Mouse (Mus musculus) macrophage (primary cell): Measurements from ENCODE around the gene Tas2r107. TPM values are rescaled to one million over a fixed set of nuclear protein-coding genes. Genes with fewer than 3 reads are reported as not detected.
"Not testable (repeated sequence)": the region's sequence is repeated elsewhere in the genome, so short reads cannot be mapped to it uniquely, and the experiment has no call there.

Experiments used
- H3K27ac ChIP-seq: fragments of 350-480 bp; formaldehyde crosslinking; 2 replicates; pipeline ENCODE4 v1.9.0; 2021
- H3K36me3 ChIP-seq: fragments of 350-480 bp; formaldehyde crosslinking; 2 replicates; pipeline ENCODE4 v1.9.0; 2021; ENCODE audit errors: inconsistent target
- H3K4me3 ChIP-seq: fragments of 350-480 bp; formaldehyde crosslinking; 2 replicates; pipeline ENCODE4 v1.9.0; 2021; ENCODE audit errors: inconsistent target
- H3K79me2 ChIP-seq: fragments of 350-480 bp; formaldehyde crosslinking; 2 replicates; pipeline ENCODE4 v1.9.0; 2021; ENCODE audit errors: inconsistent target
- WGBS: methylation state at CpG from one replicate; pipeline ENCODE4 v1.1.7; 2026; ENCODE audit warnings: inconsistent platforms; ENCODE audit not compliant: missing documents; 5-methylcytosine and 5-hydroxymethylcytosine counted together
- polyA plus RNA-seq: library from polyadenylated mRNA; stranded (reverse); fragments of 250-400 nt; gene quantifications from 3 replicates; pipeline ENCODE4 v1.2.4, GENCODE M21; 2018; ENCODE audit warnings: inconsistent platforms
- total RNA-seq, 78 experiments: library from RNA; depleted of rRNA; stranded (reverse); fragments of 250-400 nt; gene quantifications; 1 replicate in 9 of 78; 2 replicates in 24 of 78; 3 replicates in 43 of 78; 4 replicates in 2 of 78; pipeline ENCODE4 v1.2.4; 2018; ENCODE audit warnings: inconsistent platforms in 56 of 78

Gene Tas2r107
- not detected for total RNA-seq (2018; cell fraction: chromatin; rRNA removed)
- not detected for total RNA-seq (2018; cell fraction: cytosol; rRNA removed)
- not detected for total RNA-seq (2018; cell fraction: nucleus; rRNA removed)
- not detected in 3 replicates for polyA plus RNA-seq

DNA sequence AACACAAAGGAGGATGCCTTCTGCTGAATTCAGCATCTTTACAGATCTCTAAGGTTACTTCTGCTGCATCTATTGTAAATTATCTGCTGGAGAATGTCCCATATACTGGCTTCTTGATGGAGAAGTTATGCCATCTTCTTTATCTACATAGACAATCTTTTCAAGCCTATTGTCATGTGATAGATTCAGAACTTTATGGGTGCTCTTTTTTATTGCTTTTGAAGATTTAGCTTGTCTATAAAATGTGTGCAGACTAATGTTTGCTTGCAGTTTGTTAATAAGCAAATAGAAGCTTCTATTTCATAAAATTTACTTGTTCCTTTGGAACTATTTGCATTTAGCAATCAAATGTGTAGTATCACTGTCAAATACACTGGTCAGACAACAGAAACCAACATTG, at the start of gene Tas2r107:
Tas2r107 (minus strand) TSS at position 101 of the 400 bp plus-strand sequence.
- Histone ChIP-seq H3K27ac (no peak within 1 kb of the TSS), H3K4me3 (no peak within 1 kb of the TSS), H3K36me3 (no peaks in the 10 kb centered on the region), H3K79me2 (no peaks in the 10 kb centered on the region)

DNA sequence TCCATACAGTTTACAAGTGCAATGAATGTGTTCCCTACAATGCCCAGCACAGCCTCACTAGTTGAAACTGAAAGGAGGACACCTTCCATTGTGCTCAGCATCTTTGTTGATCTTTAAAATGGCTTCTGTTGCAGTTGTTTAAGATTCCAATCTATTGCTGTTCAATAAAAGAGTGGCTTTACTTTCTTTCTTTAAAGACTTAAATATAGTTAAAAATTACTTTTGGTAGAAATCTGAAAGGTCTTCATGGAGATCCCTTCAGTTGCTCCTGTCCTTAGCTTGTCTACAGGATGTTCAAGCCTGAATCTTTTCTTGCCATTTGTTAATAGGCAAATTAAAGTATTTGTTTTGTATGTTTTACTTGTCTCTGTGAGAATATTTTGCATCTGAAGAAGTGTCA, 30.0 kb upstream of the Tas2r107 start, which contains the start of gene Tas2r114:
Tas2r114 (minus strand) TSS at position 101 of the 400 bp plus-strand sequence.
- no peaks in the 10 kb centered on the region for H3K79me2 ChIP-seq
- no peak within 1 kb of the TSS for H3K27ac ChIP-seq
- no peaks in the 10 kb centered on the region for H3K36me3 ChIP-seq
- H3K4me3 ChIP-seq, result no peak within 1 kb of the TSS

DNA sequence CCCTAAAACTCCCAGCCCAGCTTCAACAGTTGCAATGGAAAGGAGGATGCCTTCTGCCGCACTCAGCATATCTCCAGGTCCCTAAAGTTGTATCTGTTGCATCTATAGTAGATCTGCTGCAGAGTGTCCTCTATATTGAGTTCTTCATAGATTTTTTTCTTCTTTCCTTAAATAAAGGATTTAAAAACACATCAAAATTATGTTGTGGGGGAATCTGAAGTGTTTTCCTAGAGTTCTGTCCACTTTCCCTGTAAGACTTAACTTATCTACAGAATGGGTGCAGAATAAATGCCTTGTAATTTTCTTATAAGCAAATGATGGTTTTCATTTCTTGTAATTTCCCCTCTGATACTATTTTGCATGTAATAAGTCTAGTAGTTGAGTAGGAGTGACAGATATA, 27.4 kb upstream of the Tas2r107 start, which contains the start of gene Tas2r105:
Tas2r105 (minus strand) TSS at position 101 of the 400 bp plus-strand sequence.
- WGBS, result 58% methylated on average over 1 of the region's 1 CpGs
- H3K4me3 ChIP-seq, result no peak within 1 kb of the TSS
- no peak within 1 kb of the TSS for H3K27ac ChIP-seq
- H3K79me2 ChIP-seq, result no peaks in the 10 kb centered on the region
- H3K36me3 ChIP-seq, result no peaks in the 10 kb centered on the region

DNA sequence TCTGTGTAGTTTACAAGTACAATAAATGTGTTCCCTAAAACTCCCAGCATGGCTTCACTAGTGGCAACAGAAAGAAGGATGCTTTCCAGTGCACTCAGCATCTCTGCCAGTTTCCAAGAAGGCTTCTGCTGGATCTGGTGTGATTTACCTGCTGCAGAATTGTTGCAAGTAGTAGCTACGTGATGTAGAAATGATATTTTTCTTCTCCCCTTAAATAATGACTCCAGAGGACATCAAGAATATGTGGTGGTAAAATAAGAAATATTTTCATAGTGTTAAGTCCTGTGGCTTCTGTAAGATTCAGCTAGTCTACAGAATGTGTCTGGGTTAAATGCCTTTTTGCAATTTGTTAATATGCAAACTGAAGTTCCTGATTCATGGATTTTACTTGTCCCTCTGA, 25.7 kb upstream of the Tas2r107 start, which contains the start of gene Tas2r104:
Tas2r104 (minus strand) TSS at position 101 of the 400 bp plus-strand sequence.
- Histone ChIP-seq H3K27ac (no peak within 1 kb of the TSS), H3K4me3 (no peak within 1 kb of the TSS), H3K36me3 (no peaks in the 10 kb centered on the region), H3K79me2 (no peaks in the 10 kb centered on the region)
- 50% methylated on average over 1 of the region's 1 CpGs for WGBS

DNA sequence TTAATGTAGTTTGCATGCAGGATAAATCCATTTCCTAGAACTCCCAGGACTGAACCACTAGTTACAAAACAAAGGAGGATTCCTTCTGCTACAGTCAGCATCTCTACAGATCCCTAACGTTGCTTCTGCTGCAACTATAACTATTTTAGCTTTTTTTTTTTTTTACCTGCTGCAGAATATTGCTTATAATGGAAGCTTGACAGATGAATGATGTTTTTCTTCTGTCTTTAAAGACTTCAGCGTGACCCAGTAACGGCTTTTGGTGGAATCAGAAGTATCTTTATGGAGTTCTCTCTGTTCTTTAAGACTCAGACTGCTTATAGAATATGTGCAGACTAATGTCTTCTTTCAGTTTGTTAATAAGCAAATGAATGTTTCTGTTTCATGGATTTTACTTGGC, 18.8 kb upstream of the Tas2r107 start, which contains the start of gene Tas2r106:
Tas2r106 (minus strand) TSS at position 101 of the 400 bp plus-strand sequence.
- Histone ChIP-seq H3K27ac (no peak within 1 kb of the TSS), H3K36me3 (no peaks in the 10 kb centered on the region), H3K4me3 (no peak within 1 kb of the TSS), H3K79me2 (no peaks in the 10 kb centered on the region)
- WGBS, result 74% methylated on average over 3 of the region's 3 CpGs

DNA sequence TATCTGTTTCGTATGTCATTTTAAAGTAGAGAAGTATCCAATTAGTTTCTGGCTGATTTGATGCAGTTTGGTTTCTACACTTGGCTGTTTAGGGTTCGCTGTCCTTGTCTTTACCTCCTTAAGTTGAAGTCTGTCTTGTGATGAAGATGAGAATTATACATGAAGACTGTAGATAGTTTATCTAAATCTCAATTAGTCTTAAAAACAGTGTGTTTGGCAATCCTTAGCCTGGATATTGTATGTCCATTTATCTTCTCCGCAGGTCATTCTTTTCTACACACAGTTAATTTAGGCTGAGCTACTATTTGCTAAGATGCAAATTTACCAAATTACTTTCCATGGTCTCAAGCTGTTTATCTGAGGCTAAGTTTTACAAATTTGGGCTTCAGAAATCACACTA, 29.1 kb downstream of the Tas2r107 start, which contains the start of gene Tas2r130:
Tas2r130 (minus strand) TSS at position 101 of the 400 bp plus-strand sequence.
- H3K79me2 ChIP-seq, result no peaks in the 10 kb centered on the region
- 77% methylated on average over 3 of the region's 3 CpGs for WGBS
- no peaks in the 10 kb centered on the region for H3K36me3 ChIP-seq
- no peak within 1 kb of the TSS for H3K4me3 ChIP-seq
- H3K27ac ChIP-seq, result no peak within 1 kb of the TSS

DNA sequence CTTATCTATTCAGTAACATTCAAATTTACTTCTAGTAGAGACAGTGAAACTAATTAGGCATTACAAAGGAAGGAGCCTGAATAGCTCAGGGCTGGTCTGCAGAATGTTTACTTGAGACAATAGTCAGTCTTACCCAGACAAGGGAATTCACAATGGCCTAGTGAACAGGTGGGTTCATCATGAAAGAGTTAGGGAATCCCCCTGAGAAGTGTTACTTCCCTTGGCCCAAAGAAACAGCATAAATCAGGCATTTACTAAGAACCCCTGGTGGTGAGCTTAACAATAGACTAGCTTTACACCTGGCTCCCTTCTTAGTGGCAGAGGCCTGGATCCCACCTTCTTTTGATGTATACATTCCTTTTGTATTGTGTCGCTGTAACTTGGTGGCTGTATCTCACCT, 50.0 kb downstream of the Tas2r107 start:
- H3K27ac ChIP-seq, H3K4me3 ChIP-seq, H3K79me2 ChIP-seq, H3K36me3 ChIP-seq: not testable (repeated sequence)
- WGBS, result 78% methylated on average over 1 of the region's 1 CpGs

Other genes with a start within 250 kb of the Tas2r107 start
- not detected in 3 replicates for gene 5430401F13Rik, start 173.7 kb downstream of the Tas2r107 start, polyA plus RNA-seq
- not detected in 3 replicates for gene Gm6619, start 173.7 kb downstream of the Tas2r107 start, polyA plus RNA-seq
- gene Tas2r130, start 29.2 kb downstream of the Tas2r107 start, polyA plus RNA-seq, result not detected in 3 replicates
- not detected in 3 replicates for gene Tas2r106, start 18.7 kb upstream of the Tas2r107 start, polyA plus RNA-seq
- not detected in 3 replicates for gene Tas2r104, start 25.6 kb upstream of the Tas2r107 start, polyA plus RNA-seq
- not detected in 3 replicates for gene Tas2r105, start 27.3 kb upstream of the Tas2r107 start, polyA plus RNA-seq
- not detected in 3 replicates for gene Tas2r114, start 29.9 kb upstream of the Tas2r107 start, polyA plus RNA-seq